Mouse (Mus musculus): Measurements from ENCODE around the gene Immp1l.

The Immp1l gene

DNA sequence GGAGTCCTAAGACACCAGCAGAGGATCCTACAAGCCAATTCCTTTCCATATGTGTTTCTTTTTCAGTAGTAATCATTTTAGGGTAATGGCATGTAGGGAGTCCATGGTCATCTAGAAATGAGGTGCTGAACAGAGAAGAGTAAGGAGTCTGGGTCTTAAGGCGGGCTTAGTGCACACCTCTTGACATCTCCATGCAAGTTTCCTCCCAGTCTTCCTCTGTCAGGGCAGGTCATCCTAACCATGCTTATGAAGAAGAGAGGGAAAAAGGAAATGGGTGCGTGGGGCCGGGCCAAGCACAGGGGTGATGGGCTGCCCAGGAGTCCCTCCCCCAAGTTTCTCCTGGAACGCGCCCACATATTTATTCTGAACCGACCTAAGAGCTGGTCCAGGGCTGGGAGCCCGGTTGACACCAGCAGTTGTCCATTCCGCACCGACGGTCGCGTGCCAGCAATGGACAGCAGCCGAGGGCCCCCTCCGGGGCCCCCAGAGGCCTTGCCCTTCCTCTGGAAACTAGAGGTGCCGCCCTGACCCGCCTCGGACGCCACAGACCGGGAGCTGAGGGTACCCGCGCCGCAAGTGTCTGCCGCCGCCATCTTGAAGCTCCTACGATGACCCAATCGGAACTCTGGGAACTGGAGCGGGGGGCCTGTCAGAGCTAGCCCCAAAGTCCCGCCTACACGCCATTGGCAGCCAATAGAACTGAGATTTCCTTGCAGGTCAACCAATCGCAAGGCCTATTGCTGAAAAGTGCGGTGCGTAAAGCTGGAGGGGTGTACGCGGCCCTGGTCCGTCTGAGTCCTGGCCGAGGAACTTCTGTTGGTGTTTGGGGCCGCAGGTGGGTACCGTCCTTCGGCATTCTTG, at the start of gene Immp1l, which contains the start of gene Elp4:
Immp1l (plus strand) TSS at position 743 of the 861 bp plus-strand sequence.
Elp4 (minus strand) TSS at position 669 of the 861 bp plus-strand sequence.
- peak; percentile 100 for DNase-seq (ENCODE audit: low read depth, low spot score)

DNA sequence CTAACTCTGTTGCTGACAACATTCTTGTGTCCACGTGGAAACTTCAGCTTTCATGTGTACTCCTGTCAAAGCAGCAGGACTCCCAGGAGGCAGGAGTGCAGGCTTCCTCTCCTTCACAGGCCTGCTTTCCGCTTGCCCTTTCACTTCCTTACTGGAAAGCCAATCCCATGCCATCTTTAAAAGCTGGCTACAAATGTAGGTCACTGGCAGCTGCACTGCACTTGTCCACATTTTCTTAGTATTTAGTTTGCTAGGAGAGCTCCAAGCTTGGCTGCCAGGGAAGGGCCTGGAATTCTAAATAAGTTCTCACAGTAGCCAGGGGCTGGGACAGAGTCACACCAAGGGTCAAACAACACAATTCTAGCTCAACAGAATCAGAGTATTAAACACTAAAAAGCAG, 49.7 kb upstream of the Immp1l start:
- peak; percentile 60 for DNase-seq (ENCODE audit: low read depth, low spot score)

DNA sequence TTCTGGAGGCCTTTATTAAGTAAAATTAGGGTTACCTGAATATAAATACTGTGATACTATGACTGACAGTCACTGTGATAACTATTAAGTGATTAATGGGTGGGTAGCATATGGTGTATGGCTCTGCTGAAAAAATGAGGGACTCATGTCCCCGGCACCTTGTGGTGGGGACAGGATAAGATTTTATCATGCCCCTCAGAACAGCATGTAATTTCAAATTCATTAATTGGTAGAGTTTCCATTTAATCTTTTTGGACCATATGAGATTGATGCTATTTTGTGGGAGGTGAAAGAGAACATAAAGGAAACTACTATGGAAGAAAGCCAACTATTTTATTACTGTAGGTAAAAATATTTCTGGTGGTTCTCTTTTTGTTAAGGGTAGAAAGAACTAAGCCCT, 31.0 kb upstream of the Immp1l start:
- DNase-seq (ENCODE audit: low read depth, low spot score) = no peak

DNA sequence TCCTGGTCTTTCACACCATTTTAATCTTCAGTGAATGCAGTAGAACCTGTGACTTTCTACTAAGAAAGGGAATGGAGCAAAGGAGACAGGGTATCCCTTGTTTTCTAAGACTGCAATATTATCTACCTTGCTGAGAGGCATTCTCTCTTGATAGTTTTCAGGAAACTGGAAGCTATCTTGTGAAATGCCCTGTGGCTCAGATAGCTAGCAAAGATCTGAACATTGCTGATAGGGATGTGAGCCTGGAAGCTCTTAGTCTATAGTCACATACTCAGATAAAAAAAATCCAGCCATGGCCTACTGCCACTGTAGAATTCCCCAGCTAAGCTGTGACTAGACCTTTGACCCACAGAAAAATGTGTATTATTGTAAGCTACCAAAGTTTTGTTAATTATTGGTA, 13.6 kb upstream of the Immp1l start:
- no peak for DNase-seq (ENCODE audit: low read depth, low spot score)

DNA sequence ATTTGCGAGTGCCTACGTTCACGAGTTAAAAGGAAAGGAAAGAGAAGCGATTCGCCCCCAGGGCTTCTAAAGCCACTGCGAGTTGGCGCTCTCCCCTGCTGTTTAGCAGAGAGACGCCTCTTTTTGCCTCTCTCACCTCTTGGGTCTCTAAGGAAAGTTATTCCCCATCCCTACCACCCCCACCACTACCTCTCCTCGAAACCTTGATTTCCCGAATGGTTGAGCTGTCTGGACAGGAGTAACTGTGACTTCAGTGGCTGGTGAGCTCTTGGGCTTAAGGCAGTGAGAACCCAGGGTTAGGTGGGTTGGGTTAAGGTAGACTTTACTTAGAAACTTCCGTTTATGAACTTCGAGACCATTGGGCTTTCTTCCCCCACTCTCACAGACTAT, 314 bp downstream of the Immp1l start:
- no peak for DNase-seq (ENCODE audit: low read depth, low spot score)

DNA sequence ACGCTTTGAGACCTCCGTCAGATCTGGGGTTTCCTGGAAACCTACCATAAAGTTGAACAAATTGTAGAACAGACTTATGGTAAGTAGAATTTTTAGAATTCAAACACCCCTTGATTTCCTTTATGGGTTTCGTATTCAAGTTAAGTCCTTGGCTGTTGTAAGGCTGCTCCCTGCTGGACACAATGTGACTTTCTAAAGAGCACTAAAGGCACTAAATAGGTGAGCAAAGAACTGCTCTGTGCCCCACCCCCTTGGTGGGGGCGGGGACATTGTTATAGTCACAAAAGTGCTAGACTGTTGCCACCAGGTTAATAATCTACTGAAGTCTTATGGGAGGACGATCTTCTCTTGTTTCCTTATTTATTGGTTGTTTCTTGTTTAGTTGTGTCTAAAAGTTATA, 3.9 kb downstream of the Immp1l start:
- peak; percentile 54 for DNase-seq (ENCODE audit: low read depth, low spot score)

DNA sequence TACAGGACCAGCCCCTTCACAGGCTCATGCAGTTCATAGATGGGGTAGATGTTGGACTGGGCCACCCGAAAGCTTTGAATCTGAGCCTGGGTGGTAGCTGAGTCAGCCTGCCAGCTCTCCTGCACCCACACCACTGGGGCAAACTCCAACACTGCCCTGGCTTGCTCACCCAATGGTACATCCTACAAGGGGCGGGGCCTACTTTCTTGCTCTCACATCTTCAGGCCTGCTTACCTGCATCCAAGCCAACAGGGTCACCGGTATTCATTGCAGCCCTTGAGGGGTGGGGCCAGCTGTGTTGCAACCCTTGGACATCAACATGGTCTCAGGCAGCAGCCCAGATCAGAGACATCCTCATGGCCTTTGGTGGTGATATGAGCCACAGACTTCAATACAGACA, 6.2 kb downstream of the Immp1l start:
- no peak for DNase-seq (ENCODE audit: low read depth, low spot score)

DNA sequence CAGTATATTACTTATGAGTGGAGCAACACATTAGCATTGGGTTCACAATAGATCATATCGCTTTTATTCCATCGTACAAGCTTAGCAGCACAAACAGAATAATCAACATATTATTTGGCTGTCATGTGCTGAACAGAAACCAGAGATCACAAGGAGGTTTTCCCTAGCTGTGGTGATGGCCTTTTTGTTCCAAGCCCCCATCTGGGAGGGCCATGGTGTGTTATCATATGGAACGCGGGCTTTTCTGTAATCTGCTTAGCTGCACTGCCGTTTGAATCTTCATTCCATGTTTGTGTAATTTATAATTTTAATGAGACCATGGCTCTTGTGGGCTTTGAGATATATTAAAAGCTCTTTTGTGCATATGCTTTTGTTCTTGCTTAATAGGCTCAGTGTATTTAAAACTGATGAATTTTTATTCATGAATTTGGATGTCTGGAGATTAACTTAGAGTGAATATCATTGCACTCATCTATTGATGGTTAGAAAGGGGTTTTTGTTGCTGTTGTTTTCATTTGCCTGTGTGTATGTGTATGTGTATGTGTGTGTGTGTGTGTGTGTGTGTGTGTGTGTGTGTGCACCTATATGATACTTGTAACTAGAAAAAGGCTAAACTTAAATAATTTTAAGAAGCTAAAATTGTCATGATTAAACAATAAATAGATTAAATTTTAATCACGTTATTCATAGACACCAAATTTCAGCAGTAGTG, 9.4 kb downstream of the Immp1l start:
- no peak for DNase-seq (ENCODE audit: low read depth, low spot score)

DNA sequence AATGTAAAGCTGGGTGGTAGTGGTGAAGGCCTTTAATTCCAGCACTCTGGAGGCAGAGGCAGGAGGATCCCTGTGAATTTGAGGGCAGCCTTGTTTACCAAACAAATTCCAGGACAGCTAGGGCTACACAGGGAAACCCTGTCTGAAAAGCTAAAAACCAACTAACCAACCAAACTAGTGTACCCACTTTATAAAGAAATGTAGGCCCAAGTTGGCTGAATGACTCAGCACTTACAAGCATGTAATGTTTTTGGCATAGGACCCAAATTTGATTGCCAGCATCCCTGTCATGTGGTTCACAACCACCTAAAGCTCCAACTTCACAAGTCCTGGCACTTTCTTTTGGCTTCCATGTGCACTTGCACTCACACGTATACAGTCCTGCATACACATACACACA, 12.2 kb downstream of the Immp1l start:
- peak; percentile 28 for DNase-seq (ENCODE audit: low read depth, low spot score)

DNA sequence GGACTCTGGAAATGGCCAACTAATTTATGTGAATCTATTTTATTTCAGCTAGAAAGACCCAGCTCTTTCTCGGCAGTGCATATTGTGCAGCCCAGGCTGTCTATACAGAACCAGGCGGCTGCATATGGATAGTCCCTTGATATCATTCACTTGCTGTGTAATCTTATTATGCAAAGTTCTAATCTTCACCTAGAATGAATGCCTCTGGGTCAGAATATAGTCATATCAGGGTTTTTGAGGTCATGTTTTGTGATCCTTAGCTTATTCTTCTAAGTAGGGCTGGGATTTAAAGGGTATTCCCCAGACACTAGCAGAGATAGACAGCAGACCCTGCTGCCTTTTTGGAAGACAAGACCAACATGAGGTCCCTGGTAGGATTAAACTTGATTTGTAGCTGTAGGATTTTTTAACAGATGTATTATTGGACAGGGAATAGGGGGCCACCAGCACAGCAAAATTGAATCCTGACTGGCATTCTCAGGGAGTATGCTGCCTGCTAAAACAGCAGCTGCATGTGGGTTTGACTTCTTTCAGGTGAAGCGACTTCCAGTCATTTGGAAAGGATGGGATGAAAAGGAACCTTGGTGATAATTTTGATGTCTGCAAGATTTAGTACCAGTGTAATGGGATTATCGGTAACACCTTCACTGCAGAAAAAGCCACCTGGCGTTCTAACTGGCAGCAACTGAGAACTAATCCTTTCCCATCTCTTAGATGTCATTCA, 13.3 kb downstream of the Immp1l start:
- no peak for DNase-seq (ENCODE audit: low read depth, low spot score)

DNA sequence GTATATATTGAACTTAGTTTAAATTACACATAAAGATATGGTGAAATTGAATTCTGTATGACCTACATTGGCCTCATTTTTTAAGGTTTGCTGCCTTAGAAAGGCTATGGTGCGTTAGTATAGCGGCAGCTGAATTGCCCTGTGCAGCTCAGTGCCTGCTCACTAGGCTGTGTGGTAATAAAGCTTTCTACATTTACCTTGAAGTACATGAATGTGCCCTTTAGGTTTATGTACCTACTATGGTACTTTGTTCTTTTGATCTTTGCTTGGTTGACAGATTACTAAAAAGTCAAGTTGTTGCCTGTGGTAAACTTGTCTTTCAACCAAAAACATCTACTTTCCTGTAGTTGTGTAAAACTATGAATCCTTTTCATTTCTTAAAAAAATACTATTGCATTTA, 45.7 kb downstream of the Immp1l start:
- DNase-seq (ENCODE audit: low read depth, low spot score) = no peak

DNA sequence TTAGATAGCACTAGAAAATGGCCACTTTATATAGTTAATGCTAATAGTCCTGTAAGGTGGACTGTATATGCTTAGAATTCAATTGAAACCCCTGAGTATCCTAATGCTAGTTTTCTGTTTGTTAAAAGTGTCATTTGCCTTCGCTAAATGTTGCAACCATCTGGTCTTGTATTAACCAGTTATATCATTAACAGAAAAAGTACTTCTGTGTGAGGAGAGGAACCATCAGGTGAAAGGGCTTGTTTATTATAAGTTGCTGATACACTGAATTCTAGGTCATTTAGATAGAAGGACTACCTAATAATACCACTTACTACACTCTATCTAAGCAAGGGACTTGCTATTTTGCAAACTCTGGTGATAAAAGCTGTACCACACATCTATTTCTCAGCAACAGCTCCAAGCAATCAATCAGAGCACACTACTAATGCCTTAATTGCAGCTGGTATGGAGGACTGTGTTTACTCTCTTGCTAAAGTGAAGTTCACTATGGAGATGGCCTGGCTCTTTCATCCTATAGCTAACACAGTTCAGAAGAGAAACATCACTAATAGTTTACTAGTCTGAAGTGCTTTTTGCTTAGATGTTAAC, 47.0 kb downstream of the Immp1l start:
- no peak for DNase-seq (ENCODE audit: low read depth, low spot score)

DNA sequence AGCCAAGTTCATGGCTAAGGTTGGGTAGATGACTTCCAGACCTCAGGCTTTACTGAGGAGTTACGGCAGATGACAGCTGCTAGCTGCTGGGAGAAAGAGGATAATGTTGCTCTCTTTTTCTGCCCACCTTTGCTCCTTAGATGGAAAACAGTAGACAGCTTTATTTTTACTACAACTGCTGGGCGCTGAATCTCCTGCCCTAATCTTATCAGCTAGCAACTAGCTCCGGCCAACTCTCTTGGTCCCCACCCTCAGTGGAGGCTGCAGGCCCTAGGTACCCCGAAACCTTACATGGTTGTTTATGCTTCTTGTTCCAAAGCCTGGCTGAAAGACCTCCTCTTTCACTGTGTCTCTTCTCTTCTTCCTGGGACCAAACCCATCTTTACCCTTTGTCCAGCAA, 49.4 kb downstream of the Immp1l start:
- no peak for DNase-seq (ENCODE audit: low read depth, low spot score)

DNA sequence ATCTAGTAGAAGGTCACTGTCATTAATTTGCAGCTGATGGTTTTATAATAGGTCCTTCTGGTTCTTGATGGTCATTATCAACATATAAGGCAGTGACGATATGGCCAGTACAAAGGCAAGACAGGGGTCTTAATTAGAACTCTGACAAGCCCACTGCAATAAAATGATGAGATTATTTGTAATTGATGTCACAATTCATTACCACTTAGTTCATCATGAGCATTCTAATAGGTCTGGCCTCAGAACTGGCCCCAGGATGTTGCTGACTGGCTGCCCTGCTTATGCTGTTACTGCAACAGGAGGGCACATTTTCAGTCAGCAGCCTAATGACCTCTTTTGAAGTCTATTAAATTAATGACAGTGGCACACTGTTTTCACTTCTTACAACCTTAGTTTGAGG, 59.0 kb downstream of the Immp1l start:
- DNase-seq (ENCODE audit: low read depth, low spot score) = no peak

DNA sequence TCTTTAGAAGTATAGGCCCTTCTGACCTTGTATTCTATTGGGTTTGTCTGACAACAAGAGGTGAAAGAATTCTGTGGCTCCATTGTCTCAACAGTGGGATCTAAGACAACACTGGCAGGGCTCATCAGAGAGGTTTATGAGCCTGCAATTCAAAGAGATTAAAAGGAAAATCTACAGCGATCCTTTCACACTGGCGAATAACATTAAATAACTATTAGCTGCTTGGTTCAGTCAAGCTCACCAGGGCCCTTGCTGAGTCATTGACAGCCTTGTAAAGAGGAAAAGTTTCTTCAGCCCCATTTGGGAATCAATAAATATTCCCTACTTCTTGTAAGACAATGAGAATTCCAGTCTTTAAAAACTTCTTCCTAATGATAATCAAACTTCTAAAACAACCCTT, 69.5 kb downstream of the Immp1l start:
- no peak for DNase-seq (ENCODE audit: low read depth, low spot score)

DNA sequence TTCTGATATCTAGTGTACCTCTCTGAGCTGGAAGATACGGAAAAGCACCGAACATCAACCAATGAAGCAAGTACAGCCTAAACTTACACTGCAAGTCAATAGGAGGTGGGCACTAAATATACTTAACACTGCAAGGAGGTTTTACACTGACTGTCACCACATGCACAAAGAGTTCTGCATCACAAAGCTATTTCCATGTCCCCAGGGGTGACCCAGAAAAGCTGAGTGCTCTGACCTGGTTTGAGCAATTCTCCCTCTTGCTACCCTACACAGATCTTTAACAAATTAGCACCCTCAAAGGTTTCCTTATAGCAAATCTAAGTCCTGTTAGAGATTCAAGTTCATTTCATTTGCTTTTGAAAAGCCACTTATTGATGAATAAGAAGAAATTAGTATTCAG, 73.6 kb downstream of the Immp1l start:
- DNase-seq (ENCODE audit: low read depth, low spot score) = peak; percentile 41

DNA sequence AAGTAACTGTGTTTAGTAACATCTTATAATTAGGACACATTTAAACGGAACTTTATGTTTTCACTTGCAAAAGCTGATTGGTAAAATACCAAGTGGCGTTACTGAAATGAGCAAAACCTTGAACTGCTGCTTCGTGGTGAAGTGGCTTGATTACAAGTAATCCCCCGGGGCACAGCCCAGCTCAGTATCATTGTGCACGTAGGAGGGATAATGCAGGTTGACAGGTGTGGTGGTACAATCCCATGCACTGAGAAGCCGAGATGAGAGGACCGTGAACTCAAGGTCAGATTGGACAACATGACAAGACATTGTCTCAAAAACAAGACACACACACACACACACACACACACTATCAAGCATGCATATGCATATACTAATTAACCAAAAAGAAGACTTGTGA, 80.8 kb downstream of the Immp1l start:
- DNase-seq (ENCODE audit: low read depth, low spot score) = no peak

DNA sequence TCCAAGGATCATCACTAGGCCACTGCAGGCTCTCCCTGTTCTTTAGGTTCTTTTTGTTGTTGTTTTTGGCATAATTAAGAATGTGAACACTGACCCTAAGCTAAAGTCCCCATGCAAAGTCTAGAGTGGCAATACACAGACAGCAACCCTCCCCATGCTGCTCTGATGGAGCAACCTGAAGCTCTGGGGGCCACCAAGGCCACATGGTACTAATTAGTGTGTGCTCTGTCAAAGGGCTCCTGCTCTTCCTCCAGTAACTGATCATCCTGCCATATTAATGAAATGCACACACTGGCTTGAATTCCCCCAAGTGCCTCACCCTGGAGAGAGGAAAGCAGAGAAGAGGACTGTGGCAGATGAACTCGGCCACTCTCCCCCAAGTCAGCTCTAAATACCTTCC, 82.7 kb downstream of the Immp1l start:
- DNase-seq (ENCODE audit: low read depth, low spot score) = no peak

DNA sequence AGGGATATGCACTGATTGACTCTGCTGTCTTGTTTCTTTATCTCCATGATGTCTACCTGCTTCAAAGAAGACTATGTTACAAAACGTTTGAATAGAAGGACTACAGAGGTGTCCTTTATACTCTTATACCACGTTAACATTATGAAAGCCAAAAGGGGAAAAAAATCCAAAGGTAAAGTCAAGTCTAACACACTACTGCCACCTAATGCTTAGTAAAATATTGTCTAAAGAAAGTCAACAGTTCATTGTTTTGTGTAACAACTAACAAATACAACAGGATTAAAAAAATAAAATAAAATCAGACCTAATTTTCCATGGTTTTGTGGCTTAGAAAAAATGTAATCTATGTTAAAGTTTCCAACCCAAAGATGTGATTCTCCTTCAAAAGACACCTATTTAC, 83.6 kb downstream of the Immp1l start:
- DNase-seq (ENCODE audit: low read depth, low spot score) = no peak

DNA sequence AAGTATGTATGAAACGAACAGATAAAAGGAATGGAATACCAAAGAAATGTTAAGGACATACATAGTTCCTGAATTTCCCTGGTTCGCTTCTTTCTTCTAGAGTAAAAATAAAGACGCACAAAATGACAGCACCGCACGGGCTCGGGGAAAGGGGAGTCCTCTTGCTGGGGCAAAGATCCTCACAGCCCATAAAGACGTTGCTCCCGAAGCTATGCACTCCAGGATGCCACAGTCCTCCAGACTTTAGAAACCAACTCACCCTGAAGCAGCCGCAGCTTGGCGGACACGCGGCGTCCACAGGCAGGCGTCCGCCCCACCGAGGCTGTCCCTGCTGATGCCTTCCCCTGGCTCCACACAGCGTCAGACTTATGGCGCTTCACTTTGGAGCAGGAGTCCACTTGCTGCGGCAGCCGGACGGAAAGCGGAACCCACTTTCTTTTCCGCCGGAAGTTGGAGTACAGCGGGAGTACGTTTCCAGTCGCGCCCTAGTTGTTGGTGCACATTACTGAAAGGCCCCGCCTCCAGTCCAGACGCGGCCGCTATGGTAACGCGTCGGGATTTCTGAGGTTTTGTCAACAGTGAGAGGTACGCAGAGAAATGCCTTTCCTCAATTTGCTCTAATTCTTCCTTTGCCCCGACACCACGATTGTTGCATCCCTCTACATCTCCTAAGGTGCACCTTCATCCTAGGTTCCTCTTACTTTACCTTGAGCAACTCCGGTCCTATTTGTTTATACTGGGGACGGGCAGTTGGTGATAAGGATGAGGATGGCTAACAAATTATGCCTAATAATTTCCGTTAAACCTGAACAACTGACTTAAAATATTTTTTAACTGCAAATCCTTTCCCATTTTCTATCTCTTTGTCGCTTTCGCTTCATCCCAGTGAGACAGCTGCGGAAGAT, 98.6 kb downstream of the Immp1l start, which contains the start of gene Dnajc24:
Dnajc24 (minus strand) TSS at position 715 of the 905 bp plus-strand sequence.
- peak; percentile 98 for DNase-seq (ENCODE audit: low read depth, low spot score)

DNA sequence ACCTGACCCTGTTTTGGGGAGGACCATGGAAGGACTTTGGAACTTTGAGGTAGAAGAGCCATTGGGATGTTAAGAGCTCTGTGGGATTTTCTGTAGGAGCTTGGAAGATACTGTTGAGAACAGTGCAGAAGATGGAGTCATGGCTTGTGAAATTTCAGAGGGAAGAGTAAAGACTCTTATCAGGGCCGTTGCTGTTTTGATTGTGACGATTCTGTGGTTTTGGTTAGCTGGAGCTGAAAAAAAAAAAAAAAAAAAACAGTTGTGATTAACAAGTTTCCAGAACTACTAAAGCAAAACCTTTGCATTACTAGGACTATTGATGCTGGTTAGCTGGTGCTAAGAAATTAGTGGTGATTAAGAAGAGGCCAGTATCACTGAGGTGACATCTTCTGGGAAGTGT, 104.0 kb downstream of the Immp1l start:
- no peak for DNase-seq (ENCODE audit: low read depth, low spot score)
